In genomic region chr1:39457887-39458874, GRCm38 (mm10) we compare ENCODE assay signal across 12 mouse cellular contexts. TPM values are rescaled to one million over a fixed set of nuclear protein-coding genes. Genes with fewer than 3 reads are reported as not detected.
A peak's percentile ranks its signal among the peaks of the same experiment; 100 is the strongest.
DNase-seq lines count a peak whose midpoint lies in the region; ATAC-seq and TF ChIP-seq lines count a peak whose summit lies in the region.
"Had no signal": no experiment of that assay in that cellular context is flagged by ENCODE, and none has a peak within 500 bp of the region (broad histone marks: within the 10 kb centered on the region; RNA-seq: fewer than 3 reads in every experiment).

No protein-coding gene starts in this region.

- peak; percentile 83 for ATAC-seq in cerebellum, adult (ENCODE audit: insufficient number of reproducible peaks, low FRiP score, low TSS enrichment)
- no peak for ATAC-seq in liver, embryonic 12.5 days
- ATAC-seq in embryonic facial prominence, embryonic 15.5 days (ENCODE audit: insufficient number of reproducible peaks, low FRiP score, low TSS enrichment, low read depth) = 0 out of 2 replicates have a peak, but pooled peaks have one; percentile 24
- ATAC-seq in forebrain, embryonic 11.5 days (replicated peaks; ENCODE audit: low FRiP score) = no peak

- TF ChIP-seq CTCF in liver, adult 2 months (IDR thresholded peaks at IDR 0.05; ENCODE audit: low read depth, low read length) = no peak

- no peak for TF ChIP-seq POLR2A in liver, adult 2 months (IDR thresholded peaks at IDR 0.05; ENCODE audit: extremely low read depth, insufficient read depth, low read length)

- H3K79me2 ChIP-seq in liver, adult 2 months (ENCODE audit: control insufficient read depth, insufficient read depth, low read length) = peaks cover 40% of the 10 kb centered on the region

- H3K27ac ChIP-seq in liver, adult 2 months (replicated peaks; ENCODE audit: insufficient read depth, low read depth, low read length) = peak overlapping the region; percentile 79
- no peak overlapping the region for H3K27ac ChIP-seq in liver, embryonic 12.5 days
- peak overlapping the region; percentile 30; the same call in 1 of the 2 replicates for H3K27ac ChIP-seq in embryonic facial prominence, embryonic 15.5 days (replicated peaks)
- no peak overlapping the region for H3K27ac ChIP-seq in forebrain, embryonic 11.5 days (ENCODE audit: low read depth, low read length)
- H3K27ac ChIP-seq: heart, embryonic 13.5 days; hindbrain, embryonic 10.5 days; neural tube, embryonic 15.5 days had no signal

- no peaks in the 10 kb centered on the region for H3K9me3 ChIP-seq in liver, embryonic 12.5 days (replicated peaks)
- H3K9me3 ChIP-seq in embryonic facial prominence, embryonic 15.5 days (replicated peaks) = no peaks in the 10 kb centered on the region
- H3K9me3 ChIP-seq in forebrain, embryonic 11.5 days (ENCODE audit: control insufficient read depth, low read length) = no peaks in the 10 kb centered on the region
- H3K9me3 ChIP-seq: heart, embryonic 13.5 days; hindbrain, embryonic 10.5 days; neural tube, embryonic 15.5 days had no signal

- peak overlapping the region; percentile 56 for H3K9ac ChIP-seq in liver, adult 2 months (ENCODE audit: low read depth, low read length)
- H3K9ac ChIP-seq in liver, embryonic 12.5 days = no peak overlapping the region
- H3K9ac ChIP-seq in embryonic facial prominence, embryonic 15.5 days = no peak overlapping the region
- no peak overlapping the region for H3K9ac ChIP-seq in forebrain, embryonic 11.5 days (ENCODE audit: low read length)
- H3K9ac ChIP-seq: heart, embryonic 13.5 days; neural tube, embryonic 15.5 days had no signal

- H3K36me3 ChIP-seq in liver, adult 2 months (ENCODE audit: control insufficient read depth, insufficient read depth, low read length) = no peaks in the 10 kb centered on the region
- H3K36me3 ChIP-seq in liver, embryonic 12.5 days = no peaks in the 10 kb centered on the region
- H3K36me3 ChIP-seq in embryonic facial prominence, embryonic 15.5 days = no peaks in the 10 kb centered on the region
- no peaks in the 10 kb centered on the region for H3K36me3 ChIP-seq in forebrain, embryonic 11.5 days (ENCODE audit: control insufficient read depth, insufficient read depth, low read length)
- H3K36me3 ChIP-seq: heart, embryonic 13.5 days; hindbrain, embryonic 10.5 days; neural tube, embryonic 15.5 days had no signal

- no peak overlapping the region for H3K4me2 ChIP-seq in liver, embryonic 12.5 days
- H3K4me2 ChIP-seq in embryonic facial prominence, embryonic 15.5 days (replicated peaks) = no peak overlapping the region
- H3K4me2 ChIP-seq in forebrain, embryonic 11.5 days (ENCODE audit: low read depth, low read length, severe bottlenecking) = no peak overlapping the region
- H3K4me2 ChIP-seq: heart, embryonic 13.5 days; neural tube, embryonic 15.5 days had no signal

- no peaks in the 10 kb centered on the region for H3K27me3 ChIP-seq in liver, adult 2 months (ENCODE audit: control insufficient read depth, insufficient read depth, low read length)
- no peaks in the 10 kb centered on the region for H3K27me3 ChIP-seq in liver, embryonic 12.5 days (replicated peaks)
- no peaks in the 10 kb centered on the region for H3K27me3 ChIP-seq in embryonic facial prominence, embryonic 15.5 days
- H3K27me3 ChIP-seq in forebrain, embryonic 11.5 days (ENCODE audit: control insufficient read depth, insufficient read depth, low read length) = no peaks in the 10 kb centered on the region
- H3K27me3 ChIP-seq: heart, embryonic 13.5 days; neural tube, embryonic 15.5 days had no signal

- WGBS in liver, adult 2 months = 39% methylated on average over 13 of the region's 13 CpGs
- WGBS in liver, embryonic 12.5 days (ENCODE audit: insufficient replicate concordance) = 70% methylated on average over 13 of the region's 13 CpGs
- WGBS in embryonic facial prominence, embryonic 15.5 days = 75% methylated on average over 13 of the region's 13 CpGs
- 92% methylated on average over 13 of the region's 13 CpGs for WGBS in forebrain, embryonic 11.5 days

- no peak overlapping the region; the same call in 1 of the 2 replicates for H3K4me3 ChIP-seq in liver, adult 2 months (ENCODE audit: insufficient read depth, low read depth, low read length)
- H3K4me3 ChIP-seq in liver, embryonic 12.5 days = no peak overlapping the region
- no peak overlapping the region for H3K4me3 ChIP-seq in embryonic facial prominence, embryonic 15.5 days (replicated peaks)
- H3K4me3 ChIP-seq in forebrain, embryonic 11.5 days (ENCODE audit: low read depth, low read length) = no peak overlapping the region
- H3K4me3 ChIP-seq: heart, embryonic 13.5 days; hindbrain, embryonic 10.5 days; neural tube, embryonic 15.5 days had no signal

- DNase-seq in cerebellum, postnatal 4 days (ENCODE audit: low spot score in 2 of 2) = no peak
- DNase-seq in liver, adult 2 months (ENCODE audit: extremely low read depth, low read depth, low spot score) = peak; percentile 97
- DNase-seq in lung, postnatal 25 days (ENCODE audit: low spot score) = peak; percentile 73
- DNase-seq in forebrain, embryonic 11.5 days (ENCODE audit: low spot score) = no peak
- no peak for DNase-seq in left cerebral cortex, adult 18-20 months (ENCODE audit: low spot score in 2 of 2)
- DNase-seq: right cerebral cortex, adult 18-20 months had no signal

- peaks cover 8% of the 10 kb centered on the region for H3K4me1 ChIP-seq in liver, adult 2 months (ENCODE audit: control insufficient read depth, insufficient read depth, low read length)
- peaks cover 70% of the 10 kb centered on the region for H3K4me1 ChIP-seq in liver, embryonic 12.5 days
- H3K4me1 ChIP-seq in embryonic facial prominence, embryonic 15.5 days = peaks cover 16% of the 10 kb centered on the region
- H3K4me1 ChIP-seq in forebrain, embryonic 11.5 days (replicated peaks; ENCODE audit: control insufficient read depth, insufficient read depth, low read length) = no peaks in the 10 kb centered on the region

RNA-seq across cellular contexts. Expression of gene Tbc1d8, which starts 20.4 kb away (rescaled TPM):
- total RNA-seq in liver, adult 2 months (2014; rRNA removed) = 7.0 and 12.6 TPM in 2 replicates
- polyA plus RNA-seq in liver, adult 2 months (2012; rRNA removed) = 8.2 and 13.9 TPM in 2 replicates
- 4.9 and 5.0 TPM in 2 replicates for polyA plus RNA-seq in liver, embryonic 12.5 days (2016; fragmentation: Nextera tagmentation; extraction: Ambion mirVana)
- polyA plus RNA-seq in embryonic facial prominence, embryonic 15.5 days (2015; fragmentation: Nextera tagmentation; extraction: Ambion mirVana) = 12.7 and 14.1 TPM in 2 replicates
- 6.5 and 7.0 TPM in 2 replicates for polyA plus RNA-seq in forebrain, embryonic 11.5 days (2014; fragmentation: Nextera tagmentation; extraction: Ambion mirVana)
- total RNA-seq in left cerebral cortex, adult 18-20 months (2021) = 10 to 100 TPM; 19.3 to 20.5 TPM

Comparison
In these comparisons a context has a peak if more than half of its experiments do, and no peak if none do; other contexts are left out.
1. H3K27ac ChIP-seq: peak in liver, adult 2 months (single experiment) and embryonic facial prominence, embryonic 15.5 days (single experiment); none in liver, embryonic 12.5 days (single experiment) and forebrain, embryonic 11.5 days (single experiment).
2. ATAC-seq: peak in cerebellum, adult (single experiment) and embryonic facial prominence, embryonic 15.5 days (single experiment); none in liver, embryonic 12.5 days (single experiment) and forebrain, embryonic 11.5 days (single experiment).
3. DNase-seq: peak in liver, adult 2 months (single experiment) and lung, postnatal 25 days (single experiment); none in cerebellum, postnatal 4 days (0 of 2), forebrain, embryonic 11.5 days (single experiment) and left cerebral cortex, adult 18-20 months (0 of 2).